Comparison of ENCODE assay signal across 8 mouse cellular contexts in genomic region chr13:60744078-60744460, GRCm38 (mm10). TPM values are rescaled to one million over a fixed set of nuclear protein-coding genes. Genes with fewer than 3 reads are reported as not detected.
DNase-seq lines count a peak whose midpoint lies in the region; ATAC-seq lines count a peak whose summit lies in the region.

No protein-coding gene starts in this region.

- peak; percentile 61 for ATAC-seq in megakaryocyte progenitor cell, adult 5-6 weeks (replicated peaks; ENCODE audit: poor library complexity)

- peak; percentile 85 to 86 for DNase-seq in adrenal gland, adult 18-20 months (ENCODE audit: low spot score in 2 of 2)
- peak; percentile 87 for DNase-seq in embryo, embryonic 10 days (ENCODE audit: low spot score)
- DNase-seq in gastrocnemius, postnatal 14 days: peak; percentile 85
- peak; percentile 57 for DNase-seq in hindlimb bud, embryonic 11.5 days (ENCODE audit: extremely low spot score, low read depth, low spot score)
- DNase-seq in left cerebral cortex, postnatal 10 days (ENCODE audit: extremely low spot score in 1 of 2, low spot score in 2 of 2): peak; percentile 62 to 88
- DNase-seq in right cerebral cortex, adult 2 months (ENCODE audit: low spot score in 2 of 2): peak; percentile 84 to 91
- peak; percentile 89 for DNase-seq in urinary bladder, postnatal 14 days (ENCODE audit: low spot score)

- intact Hi-C loops in gastrocnemius, postnatal 14 days (cut with DNase I; ENCODE audit: low total_unique reads): no loop called here
- intact Hi-C loops in left cerebral cortex, postnatal 10 days (cut with DNase I): loop anchor here (10.0 kb wide), 2 partner anchors 419 to 899 kb away; no protein-coding TSS in a partner anchor

RNA-seq across cellular contexts. Expression of gene BC051665, which starts 42.1 kb away (rescaled TPM):
- not detected for total RNA-seq in adrenal gland, adult 18-20 months (2021)
- total RNA-seq in gastrocnemius, postnatal 14 days (2021): not detected
- total RNA-seq in left cerebral cortex, postnatal 10 days (2021): not detected
- total RNA-seq in megakaryocyte progenitor cell, adult 5-6 weeks (2015): not detected in 2 replicates
- not detected in 2 replicates for total RNA-seq in megakaryocyte progenitor cell, adult 5-6 weeks (2017)

RNA-seq across cellular contexts. Expression of gene Ctsll3, which starts 58.6 kb away (rescaled TPM):
- not detected for total RNA-seq in adrenal gland, adult 18-20 months (2021)
- total RNA-seq in gastrocnemius, postnatal 14 days (2021): not detected
- not detected for total RNA-seq in left cerebral cortex, postnatal 10 days (2021)
- total RNA-seq in megakaryocyte progenitor cell, adult 5-6 weeks (2015): not detected in 2 replicates
- not detected in 2 replicates for total RNA-seq in megakaryocyte progenitor cell, adult 5-6 weeks (2017)

Comparison
In these comparisons a context has a peak if more than half of its experiments do, and no peak if none do; other contexts are left out.
1. Peak in every context shown above with its lines: DNase-seq and ATAC-seq.